ENCODE assay signal across 7 mouse cellular contexts in the genomic region with DNA sequence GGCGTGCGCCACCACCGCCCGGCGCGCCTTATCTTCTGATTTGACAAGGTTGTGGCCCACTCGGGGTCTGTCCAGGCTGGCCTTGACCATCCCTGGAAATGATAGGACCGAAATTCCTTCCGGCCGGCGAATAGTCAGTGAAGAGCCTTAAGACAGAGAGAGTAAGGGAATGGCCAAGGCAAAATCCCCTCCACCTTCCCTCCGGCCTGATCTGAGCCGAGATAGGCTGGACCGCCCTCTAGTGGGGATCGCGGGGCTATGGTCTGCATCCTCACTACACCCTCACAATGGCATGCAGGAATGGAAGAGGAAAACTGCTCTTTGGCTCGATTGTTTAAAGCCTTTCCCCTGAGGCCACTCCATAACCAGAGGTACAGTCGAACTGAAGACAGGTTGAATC. TPM values are rescaled to one million over a fixed set of nuclear protein-coding genes. Genes with fewer than 3 reads are reported as not detected.
DNase-seq lines count a peak whose midpoint lies in the region; ATAC-seq lines count a peak whose summit lies in the region.

No protein-coding gene starts in this region.

- H3K4me1 ChIP-seq in limb, embryonic 13.5 days, result peaks cover 58% of the 10 kb centered on the region
- H3K4me1 ChIP-seq in midbrain, embryonic 14.5 days (ENCODE audit: control insufficient read depth, insufficient read depth, low read length), result 0 out of 2 replicates have a peak, but pooled peaks cover 8% of the 10 kb centered on the region

- peak overlapping the region; percentile 100 for H3K27ac ChIP-seq in limb, embryonic 13.5 days
- H3K27ac ChIP-seq in midbrain, embryonic 14.5 days (replicated peaks; ENCODE audit: low read depth, low read length), result no peak overlapping the region

- DNase-seq in adrenal gland, adult 2 months, result peak; percentile 88
- DNase-seq in embryo, embryonic 9.5 days (ENCODE audit: extremely low spot score), result peak; percentile 89
- DNase-seq in heart, adult 11 months, result peak; percentile 98
- DNase-seq in kidney, adult 11 months, result peak; percentile 73
- peak; percentile 88 for DNase-seq in midbrain, embryonic 14.5 days
- DNase-seq in spleen, postnatal 10 days (ENCODE audit: low spot score in 2 of 2), result peak; percentile 71 to 85

- H3K9ac ChIP-seq in limb, embryonic 13.5 days, result peak overlapping the region; percentile 88; the same call in 1 of the 2 replicates
- H3K9ac ChIP-seq in midbrain, embryonic 14.5 days (replicated peaks; ENCODE audit: low read length), result no peak overlapping the region

- H3K27me3 ChIP-seq in limb, embryonic 13.5 days, result no peaks in the 10 kb centered on the region
- H3K27me3 ChIP-seq in midbrain, embryonic 14.5 days (ENCODE audit: control insufficient read depth, insufficient read depth, low read length), result peaks cover 13% of the 10 kb centered on the region; the same call in 1 of the 2 replicates

- H3K9me3 ChIP-seq in limb, embryonic 13.5 days, result no peaks in the 10 kb centered on the region
- H3K9me3 ChIP-seq in midbrain, embryonic 14.5 days (ENCODE audit: control insufficient read depth, low read length), result no peaks in the 10 kb centered on the region

- peaks cover 6% of the 10 kb centered on the region; the same call in 1 of the 2 replicates for H3K36me3 ChIP-seq in limb, embryonic 13.5 days
- no peaks in the 10 kb centered on the region for H3K36me3 ChIP-seq in midbrain, embryonic 14.5 days (ENCODE audit: control insufficient read depth, insufficient read depth, low read length)

- peak overlapping the region; percentile 97 for H3K4me2 ChIP-seq in limb, embryonic 13.5 days (replicated peaks)
- H3K4me2 ChIP-seq in midbrain, embryonic 14.5 days (ENCODE audit: low read length), result peak overlapping the region; percentile 75

- no peak for ATAC-seq in limb, embryonic 13.5 days (ENCODE audit: low FRiP score, low read depth)
- peak; percentile 52; the same call in 1 of the 2 replicates for ATAC-seq in midbrain, embryonic 14.5 days (ENCODE audit: low FRiP score, low TSS enrichment)

- 5% methylated on average over 18 of the region's 18 CpGs for WGBS in limb, embryonic 13.5 days
- WGBS in midbrain, embryonic 14.5 days, result 4% methylated on average over 18 of the region's 18 CpGs

- peak overlapping the region; percentile 88 for H3K4me3 ChIP-seq in limb, embryonic 13.5 days
- no peak overlapping the region for H3K4me3 ChIP-seq in midbrain, embryonic 14.5 days (replicated peaks; ENCODE audit: low read depth, low read length)

RNA-seq across cellular contexts. Expression of a gene that starts 0.7 kb away (rescaled TPM):
- 1 to 10 TPM; 2.4 to 7.8 TPM for total RNA-seq in adrenal gland, adult 2 months (2021)
- polyA plus RNA-seq in adrenal gland, adult 2 months (2012; rRNA removed), result 11.6 and 19.0 TPM in 2 replicates
- 121 and 131 TPM in 2 replicates for polyA plus RNA-seq in limb, embryonic 13.5 days (2015; fragmentation: Nextera tagmentation; extraction: Ambion mirVana)
- polyA plus RNA-seq in midbrain, embryonic 14.5 days (2014; fragmentation: Nextera tagmentation; extraction: Ambion mirVana), result 12.1 and 13.3 TPM in 2 replicates

RNA-seq across cellular contexts. Expression of a gene that starts 3.5 kb away (rescaled TPM):
- under 1 TPM in 1 of 2 experiments, not detected in 1; 0.38 TPM for total RNA-seq in adrenal gland, adult 2 months (2021)
- 0.12 and 0.20 TPM in 2 replicates for polyA plus RNA-seq in adrenal gland, adult 2 months (2012; rRNA removed)
- 11.3 and 13.2 TPM in 2 replicates for polyA plus RNA-seq in limb, embryonic 13.5 days (2015; fragmentation: Nextera tagmentation; extraction: Ambion mirVana)
- 0.47 and 0.49 TPM in 2 replicates for polyA plus RNA-seq in midbrain, embryonic 14.5 days (2014; fragmentation: Nextera tagmentation; extraction: Ambion mirVana)

RNA-seq across cellular contexts. Expression of a gene that starts 5.9 kb away (rescaled TPM):
- total RNA-seq in adrenal gland, adult 2 months (2021), result under 1 TPM; 0.63 to 0.66 TPM
- 1.5 and 2.8 TPM in 2 replicates for polyA plus RNA-seq in adrenal gland, adult 2 months (2012; rRNA removed)
- polyA plus RNA-seq in limb, embryonic 13.5 days (2015; fragmentation: Nextera tagmentation; extraction: Ambion mirVana), result 18.2 and 18.6 TPM in 2 replicates
- polyA plus RNA-seq in midbrain, embryonic 14.5 days (2014; fragmentation: Nextera tagmentation; extraction: Ambion mirVana), result 1.1 and 1.2 TPM in 2 replicates

RNA-seq across cellular contexts. Expression of a gene that starts 9.8 kb away (rescaled TPM):
- total RNA-seq in adrenal gland, adult 2 months (2021), result under 1 TPM in 1 of 2 experiments, not detected in 1; 0.20 TPM
- polyA plus RNA-seq in adrenal gland, adult 2 months (2012; rRNA removed), result 0.62 and 1.3 TPM in 2 replicates
- 0.68 and 1.2 TPM in 2 replicates for polyA plus RNA-seq in limb, embryonic 13.5 days (2015; fragmentation: Nextera tagmentation; extraction: Ambion mirVana)
- polyA plus RNA-seq in midbrain, embryonic 14.5 days (2014; fragmentation: Nextera tagmentation; extraction: Ambion mirVana), result 0.72 TPM in 1 of 2 replicates, not detected in the other

RNA-seq across cellular contexts. Expression of a gene that starts 11.1 kb away (rescaled TPM):
- total RNA-seq in adrenal gland, adult 2 months (2021), result 10 to 100 TPM; 10.6 to 22.1 TPM
- polyA plus RNA-seq in adrenal gland, adult 2 months (2012; rRNA removed), result 35.4 and 39.9 TPM in 2 replicates
- polyA plus RNA-seq in limb, embryonic 13.5 days (2015; fragmentation: Nextera tagmentation; extraction: Ambion mirVana), result 34.6 and 35.4 TPM in 2 replicates
- 2.6 and 5.0 TPM in 2 replicates for polyA plus RNA-seq in midbrain, embryonic 14.5 days (2014; fragmentation: Nextera tagmentation; extraction: Ambion mirVana)
